Mouse (Mus musculus): Measurements from ENCODE around the gene Ten1. TPM values are rescaled to one million over a fixed set of nuclear protein-coding genes. Genes with fewer than 3 reads are reported as not detected.

Gene Ten1
- polyA plus RNA-seq, 1 experiment from 2014 or later: 76.4 TPM

GRCm38 (mm10) chr11:116232427-116232826, 33.8 kb downstream of the Ten1 start:
- Histone ChIP-seq H3K27ac (ENCODE audit: low read depth, low read length) (no peak overlapping the region), H3K9me3 (replicated peaks; ENCODE audit: control insufficient read depth, low read length) (no peaks in the 10 kb centered on the region), H3K9ac (ENCODE audit: low read depth, low read length) (peak overlapping the region; percentile 58; the same call in 1 of the 2 replicates), H3K4me3 (ENCODE audit: low read depth, low read length) (0 out of 2 replicates have a peak overlapping the region, but pooled peaks have one; percentile 3), H3K4me1 (ENCODE audit: control insufficient read depth, insufficient read depth, low read length) (no peaks in the 10 kb centered on the region), H3K27me3 (ENCODE audit: control insufficient read depth, insufficient read depth, low read length) (peaks cover 50% of the 10 kb centered on the region), H3K4me2 (peak overlapping the region; percentile 53), H3K36me3 (ENCODE audit: control insufficient read depth, insufficient read depth, low read length) (no peaks in the 10 kb centered on the region)
- WGBS (ENCODE audit: insufficient replicate concordance): 26% methylated on average over 17 of the region's 17 CpGs
- no peak for ATAC-seq (replicated peaks; ENCODE audit: insufficient number of reproducible peaks, low FRiP score, low TSS enrichment)

DNA sequence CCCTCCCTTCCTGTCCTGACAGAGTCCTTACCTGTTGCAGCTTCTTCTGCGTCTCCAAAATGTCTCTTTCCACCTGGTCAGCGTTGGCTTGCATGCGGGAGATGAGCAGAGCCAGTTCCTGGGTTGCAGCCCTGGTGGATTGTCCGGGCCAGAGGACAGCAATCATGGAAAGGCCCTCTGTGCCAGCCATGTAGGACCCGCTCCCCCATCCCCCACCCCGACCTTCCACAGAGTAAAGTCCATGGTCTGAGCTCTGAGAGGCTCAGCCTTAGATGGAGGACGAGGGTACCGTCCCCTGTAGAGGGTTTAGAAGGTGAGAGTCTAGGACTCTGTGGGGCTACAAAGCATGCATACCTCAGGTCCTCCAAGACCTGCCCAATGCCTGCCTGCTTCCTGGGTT, 36.2 kb downstream of the Ten1 start:
- ATAC-seq (replicated peaks; ENCODE audit: insufficient number of reproducible peaks, low FRiP score, low TSS enrichment): no peak
- Histone ChIP-seq H3K27me3 (ENCODE audit: control insufficient read depth, insufficient read depth, low read length) (peaks cover 60% of the 10 kb centered on the region), H3K4me2 (no peak overlapping the region), H3K9ac (ENCODE audit: low read depth, low read length) (no peak overlapping the region), H3K27ac (ENCODE audit: low read depth, low read length) (no peak overlapping the region), H3K4me1 (ENCODE audit: control insufficient read depth, insufficient read depth, low read length) (no peaks in the 10 kb centered on the region; the same call in 1 of the 2 replicates), H3K36me3 (ENCODE audit: control insufficient read depth, insufficient read depth, low read length) (no peaks in the 10 kb centered on the region), H3K4me3 (ENCODE audit: low read depth, low read length) (no peak overlapping the region), H3K9me3 (replicated peaks; ENCODE audit: control insufficient read depth, low read length) (no peaks in the 10 kb centered on the region)
- WGBS (ENCODE audit: insufficient replicate concordance): 74% methylated on average over 8 of the region's 8 CpGs

- WGBS (ENCODE audit: insufficient replicate concordance): 16% methylated on average over 31 of the region's 31 CpGs
- Histone ChIP-seq H3K27ac (ENCODE audit: low read depth, low read length) (no peak within 1 kb of the TSS), H3K36me3 (ENCODE audit: control insufficient read depth, insufficient read depth, low read length) (peaks cover under 1% of the 10 kb centered on the region; the same call in 1 of the 2 replicates), H3K4me3 (ENCODE audit: low read depth, low read length) (no peak within 1 kb of the TSS), H3K9ac (ENCODE audit: low read depth, low read length) (no peak within 1 kb of the TSS), H3K4me2 (peak within 1 kb of the TSS; percentile 46), H3K9me3 (replicated peaks; ENCODE audit: control insufficient read depth, low read length) (no peaks in the 10 kb centered on the region), H3K4me1 (ENCODE audit: control insufficient read depth, insufficient read depth, low read length) (no peaks in the 10 kb centered on the region; the same call in 1 of the 2 replicates), H3K27me3 (ENCODE audit: control insufficient read depth, insufficient read depth, low read length) (peaks cover 48% of the 10 kb centered on the region)
- ATAC-seq (replicated peaks; ENCODE audit: insufficient number of reproducible peaks, low FRiP score, low TSS enrichment): peak; percentile 53
Observed at GRCm38 (mm10) chr11:116237742-116238395, 39.2 kb downstream of the Ten1 start, which contains the start of gene Evpl. Gene Evpl, minus strand, starts transcription at chr11:116238077.

- peaks cover 15% of the 10 kb centered on the region for H3K36me3 ChIP-seq (ENCODE audit: control insufficient read depth, insufficient read depth, low read length)
- no peak overlapping the region for H3K4me2 ChIP-seq
- no peak for ATAC-seq (replicated peaks; ENCODE audit: insufficient number of reproducible peaks, low FRiP score, low TSS enrichment)
- 13% methylated on average over 7 of the region's 7 CpGs for WGBS (ENCODE audit: insufficient replicate concordance)
- H3K9ac ChIP-seq (ENCODE audit: low read depth, low read length): no peak overlapping the region
- H3K27me3 ChIP-seq (ENCODE audit: control insufficient read depth, insufficient read depth, low read length): peaks cover 32% of the 10 kb centered on the region
- no peak overlapping the region for H3K4me3 ChIP-seq (ENCODE audit: low read depth, low read length)
- no peaks in the 10 kb centered on the region for H3K9me3 ChIP-seq (replicated peaks; ENCODE audit: control insufficient read depth, low read length)
- no peak overlapping the region for H3K27ac ChIP-seq (ENCODE audit: low read depth, low read length)
- no peaks in the 10 kb centered on the region; the same call in 1 of the 2 replicates for H3K4me1 ChIP-seq (ENCODE audit: control insufficient read depth, insufficient read depth, low read length)
Observed at GRCm38 (mm10) chr11:116239797-116240196, 41.1 kb downstream of the Ten1 start.

DNA sequence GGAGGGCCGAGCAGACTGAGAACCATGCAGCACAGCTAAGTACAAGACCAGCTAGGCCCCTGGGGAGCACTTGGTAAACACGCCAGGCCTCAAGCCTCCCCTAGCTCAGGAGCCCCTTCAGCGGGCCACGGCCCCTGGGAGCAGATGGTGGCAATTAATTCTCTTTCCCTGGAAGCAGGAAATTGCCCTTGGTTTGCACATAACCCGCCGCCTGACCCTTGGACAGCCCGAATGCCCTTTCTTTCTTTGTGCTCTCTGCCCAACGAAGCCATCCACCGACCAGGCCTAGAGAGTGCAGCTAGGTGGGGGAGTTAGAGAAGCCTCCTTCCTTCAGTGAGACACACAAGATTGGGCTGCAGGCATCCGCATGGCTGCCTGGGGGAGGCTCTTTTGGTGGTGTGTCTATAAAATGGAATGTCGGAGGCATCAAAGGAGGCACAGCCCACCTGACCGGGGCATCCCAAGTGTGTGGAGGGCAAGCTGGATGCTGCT, 43.1 kb downstream of the Ten1 start:
- Histone ChIP-seq H3K27me3 (ENCODE audit: control insufficient read depth, insufficient read depth, low read length) (peaks cover 20% of the 10 kb centered on the region), H3K36me3 (ENCODE audit: control insufficient read depth, insufficient read depth, low read length) (peaks cover 33% of the 10 kb centered on the region), H3K9me3 (replicated peaks; ENCODE audit: control insufficient read depth, low read length) (no peaks in the 10 kb centered on the region), H3K9ac (ENCODE audit: low read depth, low read length) (no peak overlapping the region), H3K4me3 (ENCODE audit: low read depth, low read length) (no peak overlapping the region), H3K4me1 (ENCODE audit: control insufficient read depth, insufficient read depth, low read length) (no peaks in the 10 kb centered on the region; the same call in 1 of the 2 replicates), H3K27ac (ENCODE audit: low read depth, low read length) (no peak overlapping the region), H3K4me2 (no peak overlapping the region)
- WGBS (ENCODE audit: insufficient replicate concordance): 52% methylated on average over 12 of the region's 12 CpGs
- no peak for ATAC-seq (replicated peaks; ENCODE audit: insufficient number of reproducible peaks, low FRiP score, low TSS enrichment)

DNA sequence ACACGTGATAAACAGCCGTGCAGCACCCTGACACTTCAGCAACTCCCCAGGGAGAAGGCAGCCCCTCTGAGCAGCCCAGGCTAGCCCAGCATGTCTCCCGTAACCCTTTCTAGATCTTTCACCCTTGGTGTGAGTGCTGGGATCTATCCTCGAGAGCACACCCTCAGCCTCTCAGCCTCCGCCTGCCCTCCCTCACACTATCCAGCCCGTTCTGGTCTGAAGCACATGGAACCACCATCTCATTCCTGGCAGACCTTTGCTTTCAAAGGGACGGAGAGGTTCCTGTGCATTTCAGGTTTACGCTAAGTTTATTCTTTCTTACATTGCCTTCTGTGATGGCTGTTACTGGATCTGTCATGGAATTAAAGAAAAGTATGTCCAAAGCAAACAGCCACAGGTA, 45.9 kb downstream of the Ten1 start:
- Histone ChIP-seq H3K36me3 (ENCODE audit: control insufficient read depth, insufficient read depth, low read length) (peaks cover 55% of the 10 kb centered on the region), H3K9ac (ENCODE audit: low read depth, low read length) (no peak overlapping the region), H3K4me2 (no peak overlapping the region), H3K27me3 (ENCODE audit: control insufficient read depth, insufficient read depth, low read length) (no peaks in the 10 kb centered on the region), H3K27ac (ENCODE audit: low read depth, low read length) (no peak overlapping the region), H3K4me1 (ENCODE audit: control insufficient read depth, insufficient read depth, low read length) (no peaks in the 10 kb centered on the region), H3K4me3 (ENCODE audit: low read depth, low read length) (no peak overlapping the region), H3K9me3 (replicated peaks; ENCODE audit: control insufficient read depth, low read length) (no peaks in the 10 kb centered on the region)
- WGBS (ENCODE audit: insufficient replicate concordance): 77% methylated on average over 8 of the region's 8 CpGs
- no peak for ATAC-seq (replicated peaks; ENCODE audit: insufficient number of reproducible peaks, low FRiP score, low TSS enrichment)

DNA sequence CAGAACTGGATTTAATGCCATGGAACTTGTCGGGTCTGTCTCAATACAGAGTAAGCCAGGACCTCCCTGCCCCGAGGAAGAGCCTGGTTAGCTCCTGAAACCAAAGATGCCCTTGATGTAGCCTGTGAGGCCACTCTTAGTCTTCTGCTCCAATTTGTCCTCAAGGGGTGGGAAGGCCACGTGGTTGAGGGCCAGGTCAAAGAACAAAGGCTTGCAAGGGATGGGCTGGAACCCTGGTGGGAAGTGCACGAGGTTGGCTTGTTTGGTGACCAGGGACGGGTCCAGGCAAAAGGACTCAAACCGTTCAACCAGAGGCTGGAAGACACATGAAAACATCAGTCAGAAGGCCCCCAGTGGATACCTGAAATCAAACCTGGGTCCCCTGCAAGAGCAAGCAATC, 47.0 kb downstream of the Ten1 start:
- 83% methylated on average over 6 of the region's 6 CpGs for WGBS (ENCODE audit: insufficient replicate concordance)

DNA sequence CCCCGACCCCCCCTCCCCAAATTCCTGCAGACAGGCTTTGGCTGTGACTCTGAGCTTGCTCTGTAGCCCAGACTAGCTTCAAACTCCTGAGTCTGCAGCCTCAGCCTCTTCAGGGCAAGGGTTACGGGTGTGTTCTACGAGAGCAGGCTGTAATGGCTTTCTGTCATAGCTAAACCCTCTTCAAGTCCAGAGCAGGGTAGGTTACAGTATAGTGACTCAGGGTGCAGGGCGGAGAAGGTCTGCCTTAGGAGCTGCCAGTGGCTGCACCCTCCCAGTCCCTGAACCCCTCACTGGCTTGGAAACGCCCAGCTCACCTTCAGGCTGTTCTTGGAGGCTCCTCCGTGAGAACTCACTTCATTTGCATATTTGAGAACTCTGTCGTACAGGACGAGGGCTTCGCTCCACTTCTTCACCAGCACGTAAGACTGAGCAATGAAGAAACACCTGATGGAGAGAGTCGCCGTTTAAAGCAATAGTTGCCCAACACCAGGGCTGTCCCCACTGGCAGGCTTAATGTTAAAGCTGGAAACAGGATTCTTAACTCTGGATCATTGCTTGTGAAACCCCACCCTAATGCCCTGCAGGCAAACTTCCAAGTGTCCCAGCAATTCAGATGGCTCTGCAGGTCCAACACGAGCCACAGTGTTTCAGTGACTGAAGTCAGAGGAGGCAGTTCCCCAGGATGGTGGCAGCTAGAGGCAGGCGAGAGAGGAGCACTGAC, 49.0 kb downstream of the Ten1 start:
- no peaks in the 10 kb centered on the region for H3K4me1 ChIP-seq (ENCODE audit: control insufficient read depth, insufficient read depth, low read length)
- H3K36me3 ChIP-seq (ENCODE audit: control insufficient read depth, insufficient read depth, low read length): peaks cover 79% of the 10 kb centered on the region
- H3K9ac ChIP-seq (ENCODE audit: low read depth, low read length): no peak overlapping the region
- no peaks in the 10 kb centered on the region for H3K9me3 ChIP-seq (replicated peaks; ENCODE audit: control insufficient read depth, low read length)
- H3K4me2 ChIP-seq: no peak overlapping the region
- no peak for ATAC-seq (replicated peaks; ENCODE audit: insufficient number of reproducible peaks, low FRiP score, low TSS enrichment)
- 87% methylated on average over 14 of the region's 14 CpGs for WGBS (ENCODE audit: insufficient replicate concordance)
- H3K4me3 ChIP-seq (ENCODE audit: low read depth, low read length): no peak overlapping the region
- H3K27me3 ChIP-seq (ENCODE audit: control insufficient read depth, insufficient read depth, low read length): no peaks in the 10 kb centered on the region
- no peak overlapping the region for H3K27ac ChIP-seq (ENCODE audit: low read depth, low read length)

More for the DNA sequence above, 47.0 kb downstream of the Ten1 start:
- no peak for ATAC-seq (replicated peaks; ENCODE audit: insufficient number of reproducible peaks, low FRiP score, low TSS enrichment)
- no peaks in the 10 kb centered on the region for H3K9me3 ChIP-seq (replicated peaks; ENCODE audit: control insufficient read depth, low read length)
- no peak overlapping the region for H3K9ac ChIP-seq (ENCODE audit: low read depth, low read length)
- H3K4me2 ChIP-seq: no peak overlapping the region
- no peaks in the 10 kb centered on the region for H3K4me1 ChIP-seq (ENCODE audit: control insufficient read depth, insufficient read depth, low read length)
- no peak overlapping the region for H3K27ac ChIP-seq (ENCODE audit: low read depth, low read length)
- no peaks in the 10 kb centered on the region for H3K27me3 ChIP-seq (ENCODE audit: control insufficient read depth, insufficient read depth, low read length)
- peaks cover 66% of the 10 kb centered on the region for H3K36me3 ChIP-seq (ENCODE audit: control insufficient read depth, insufficient read depth, low read length)
- H3K4me3 ChIP-seq (ENCODE audit: low read depth, low read length): no peak overlapping the region
